In the genomic region with DNA sequence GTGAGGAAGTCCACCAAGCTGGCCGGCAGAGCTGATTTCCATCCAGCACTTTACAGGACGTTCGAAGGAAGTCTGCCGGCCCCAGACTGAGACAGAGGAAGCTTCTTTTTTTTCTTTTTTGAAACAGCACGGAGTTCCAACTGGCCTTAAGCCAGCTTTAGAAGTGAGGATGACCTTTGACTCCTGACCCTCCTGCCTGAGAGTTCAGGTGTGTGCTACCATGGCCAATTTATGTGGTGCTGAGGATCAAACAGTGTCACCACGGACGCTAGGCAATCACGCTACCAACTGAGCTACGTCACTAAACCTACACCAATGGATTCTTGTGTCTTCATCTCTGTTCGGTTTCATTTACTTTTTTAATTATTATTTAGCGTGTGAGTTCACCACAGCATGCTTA, we compare ENCODE assay signal across 17 mouse cellular contexts.
"Had no signal": no experiment of that assay in that cellular context is flagged by ENCODE, and none has a peak within 500 bp of the region (broad histone marks: within the 10 kb centered on the region; RNA-seq: fewer than 3 reads in every experiment).

No protein-coding gene starts in this region.

- ATAC-seq: intestine, postnatal 0 days; lung, postnatal 0 days; midbrain, embryonic 15.5 days had no signal

- DNase-seq: kidney, adult 9 months; layer of hippocampus, postnatal 36 days; liver, embryonic 13.5 days; lung, embryonic 14.5 days; right cerebral cortex, adult 18-20 months; right cerebral cortex, postnatal 14 days; right cerebral cortex, postnatal 4 days; thymus, adult 2 months; thymus, postnatal 14 days had no signal

- H3K36me3 ChIP-seq: midbrain, embryonic 15.5 days; neural tube, embryonic 15.5 days had no signal

- H3K9me3 ChIP-seq: liver, embryonic 13.5 days; midbrain, embryonic 12.5 days; midbrain, embryonic 15.5 days; neural tube, embryonic 12.5 days; neural tube, embryonic 15.5 days had no signal

- H3K4me3 ChIP-seq: left cerebral cortex, adult 2 months; liver, embryonic 13.5 days; midbrain, embryonic 12.5 days; midbrain, embryonic 15.5 days; neural tube, embryonic 12.5 days; neural tube, embryonic 15.5 days had no signal

- H3K9ac ChIP-seq: liver, embryonic 13.5 days; lung, embryonic 14.5 days; midbrain, embryonic 12.5 days; midbrain, embryonic 15.5 days; neural tube, embryonic 12.5 days; neural tube, embryonic 15.5 days had no signal

- H3K27ac ChIP-seq: left cerebral cortex, adult 2 months; liver, embryonic 13.5 days; midbrain, embryonic 12.5 days; midbrain, embryonic 15.5 days; neural tube, embryonic 12.5 days; neural tube, embryonic 15.5 days; stomach, postnatal 0 days had no signal

- H3K27me3 ChIP-seq: liver, embryonic 13.5 days; midbrain, embryonic 12.5 days; midbrain, embryonic 15.5 days; neural tube, embryonic 12.5 days; neural tube, embryonic 15.5 days had no signal

- H3K4me2 ChIP-seq: liver, embryonic 13.5 days; lung, embryonic 14.5 days; midbrain, embryonic 12.5 days; midbrain, embryonic 15.5 days; neural tube, embryonic 12.5 days; neural tube, embryonic 15.5 days had no signal

- H3K4me1 ChIP-seq: midbrain, embryonic 12.5 days; midbrain, embryonic 15.5 days; neural tube, embryonic 12.5 days; neural tube, embryonic 15.5 days had no signal
